ENCODE assay signal across 25 mouse cellular contexts in the genomic region with DNA sequence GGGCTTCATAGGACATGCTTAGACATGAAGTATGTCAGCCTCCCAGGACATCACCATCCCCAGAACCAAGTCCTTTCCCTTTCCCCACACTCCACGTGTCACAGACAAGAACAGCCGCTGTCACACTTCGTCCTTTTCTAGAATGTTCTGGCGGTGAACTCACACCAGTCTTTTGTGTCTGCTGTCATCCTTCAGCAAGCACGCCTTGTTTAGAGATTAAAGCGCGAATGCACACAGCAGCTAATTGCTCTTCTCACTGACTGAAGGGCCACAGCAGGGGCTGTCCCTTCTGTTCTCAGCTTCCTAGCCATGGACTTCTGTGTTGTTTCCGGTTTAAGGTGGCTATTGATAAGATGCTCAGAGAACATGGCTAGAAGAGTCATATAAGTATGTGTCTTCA. TPM values are rescaled to one million over a fixed set of nuclear protein-coding genes. Genes with fewer than 3 reads are reported as not detected.
A peak's percentile ranks its signal among the peaks of the same experiment; 100 is the strongest.
DNase-seq lines count a peak whose midpoint lies in the region; ATAC-seq and TF ChIP-seq lines count a peak whose summit lies in the region.
"Had no signal": no experiment of that assay in that cellular context is flagged by ENCODE, and none has a peak within 500 bp of the region (broad histone marks: within the 10 kb centered on the region; RNA-seq: fewer than 3 reads in every experiment).

No protein-coding gene starts in this region.

- H3K27ac ChIP-seq in hindbrain, embryonic 12.5 days: peak overlapping the region; percentile 41; the same call in 1 of the 2 replicates
- H3K27ac ChIP-seq in hindbrain, embryonic 10.5 days: no peak overlapping the region
- no peak overlapping the region for H3K27ac ChIP-seq in neural tube, embryonic 12.5 days
- H3K27ac ChIP-seq in hindbrain, postnatal 0 days: no peak overlapping the region
- H3K27ac ChIP-seq: embryonic facial prominence, embryonic 13.5 days; layer of hippocampus, adult 2 months; liver, embryonic 14.5 days had no signal

- H3K9ac ChIP-seq in hindbrain, embryonic 12.5 days: no peak overlapping the region
- no peak overlapping the region for H3K9ac ChIP-seq in neural tube, embryonic 12.5 days
- no peak overlapping the region for H3K9ac ChIP-seq in hindbrain, postnatal 0 days (replicated peaks; ENCODE audit: low read length)
- H3K9ac ChIP-seq: embryonic facial prominence, embryonic 13.5 days; liver, embryonic 14.5 days had no signal

- TF ChIP-seq CTCF in hindbrain, postnatal 0 days (IDR thresholded peaks at IDR 0.05; ENCODE audit: low read depth): no peak

- no peak for ATAC-seq in hindbrain, embryonic 12.5 days (ENCODE audit: low FRiP score)
- 0 out of 2 replicates have a peak, but pooled peaks have one; percentile 9 for ATAC-seq in neural tube, embryonic 12.5 days (ENCODE audit: low FRiP score, low read depth)
- 0 out of 2 replicates have a peak, but pooled peaks have one; percentile 12 for ATAC-seq in hindbrain, postnatal 0 days
- ATAC-seq: inflammation-experienced regulatory T-cells, adult 6 months had no signal

- no peaks in the 10 kb centered on the region for H3K36me3 ChIP-seq in hindbrain, embryonic 12.5 days
- no peaks in the 10 kb centered on the region for H3K36me3 ChIP-seq in hindbrain, embryonic 10.5 days
- H3K36me3 ChIP-seq in neural tube, embryonic 12.5 days: no peaks in the 10 kb centered on the region
- H3K36me3 ChIP-seq in hindbrain, postnatal 0 days (ENCODE audit: insufficient read depth, low read length): no peaks in the 10 kb centered on the region
- H3K36me3 ChIP-seq: embryonic facial prominence, embryonic 13.5 days had no signal

- H3K9me3 ChIP-seq in hindbrain, embryonic 12.5 days (replicated peaks): no peaks in the 10 kb centered on the region
- H3K9me3 ChIP-seq in hindbrain, embryonic 10.5 days: no peaks in the 10 kb centered on the region
- H3K9me3 ChIP-seq in neural tube, embryonic 12.5 days: no peaks in the 10 kb centered on the region
- H3K9me3 ChIP-seq in hindbrain, postnatal 0 days (ENCODE audit: low read length): no peaks in the 10 kb centered on the region
- H3K9me3 ChIP-seq: embryonic facial prominence, embryonic 13.5 days had no signal

- no peak overlapping the region for H3K4me2 ChIP-seq in hindbrain, embryonic 12.5 days (replicated peaks)
- H3K4me2 ChIP-seq in neural tube, embryonic 12.5 days (replicated peaks): no peak overlapping the region
- no peak overlapping the region for H3K4me2 ChIP-seq in hindbrain, postnatal 0 days (ENCODE audit: low read depth, low read length)

- 38% methylated on average over 8 of the region's 8 CpGs for WGBS in hindbrain, embryonic 12.5 days
- 49% methylated on average over 8 of the region's 8 CpGs for WGBS in hindbrain, embryonic 10.5 days
- 42% methylated on average over 8 of the region's 8 CpGs for WGBS in neural tube, embryonic 12.5 days
- WGBS in hindbrain, postnatal 0 days: 25% methylated on average over 8 of the region's 8 CpGs

- peaks cover 36% of the 10 kb centered on the region for H3K4me1 ChIP-seq in hindbrain, embryonic 12.5 days
- H3K4me1 ChIP-seq in hindbrain, embryonic 10.5 days (replicated peaks): peaks cover 34% of the 10 kb centered on the region
- peaks cover 28% of the 10 kb centered on the region for H3K4me1 ChIP-seq in neural tube, embryonic 12.5 days
- no peaks in the 10 kb centered on the region for H3K4me1 ChIP-seq in hindbrain, postnatal 0 days (ENCODE audit: insufficient read depth, low read length)

- H3K27me3 ChIP-seq in hindbrain, embryonic 12.5 days: no peaks in the 10 kb centered on the region
- no peaks in the 10 kb centered on the region for H3K27me3 ChIP-seq in hindbrain, embryonic 10.5 days (ENCODE audit: insufficient read depth, poor library complexity, severe bottlenecking)
- H3K27me3 ChIP-seq in neural tube, embryonic 12.5 days (replicated peaks): no peaks in the 10 kb centered on the region
- no peaks in the 10 kb centered on the region for H3K27me3 ChIP-seq in hindbrain, postnatal 0 days (ENCODE audit: insufficient read depth, low read length)
- H3K27me3 ChIP-seq: embryonic facial prominence, embryonic 13.5 days had no signal

- no peak overlapping the region for H3K4me3 ChIP-seq in hindbrain, embryonic 12.5 days
- H3K4me3 ChIP-seq in hindbrain, embryonic 10.5 days: no peak overlapping the region
- H3K4me3 ChIP-seq in neural tube, embryonic 12.5 days: no peak overlapping the region
- no peak overlapping the region for H3K4me3 ChIP-seq in hindbrain, postnatal 0 days (ENCODE audit: low read length)
- H3K4me3 ChIP-seq: embryonic facial prominence, embryonic 13.5 days; layer of hippocampus, adult 2 months had no signal

- no peak for DNase-seq in hindbrain, embryonic 10.5 days (ENCODE audit: low spot score)
- no peak for DNase-seq in neural tube, embryonic 10.5 days (ENCODE audit: extremely low spot score, low spot score)
- peak; percentile 28 for DNase-seq in hindbrain, postnatal 0 days (ENCODE audit: low spot score)
- no peak for DNase-seq in right cerebral cortex, postnatal 14 days
- DNase-seq in adrenal gland, postnatal 4 days (ENCODE audit: low spot score in 2 of 2): no peak
- DNase-seq: adrenal gland, adult 2 months; cerebellum, postnatal 10 days; gastrocnemius, postnatal 36 days; heart, postnatal 14 days; kidney, adult 2 months; kidney, postnatal 10 days; layer of hippocampus, postnatal 36 days; thymus, postnatal 14 days had no signal

RNA-seq across cellular contexts. Expression of a gene that starts 57.5 kb away (rescaled TPM):
- not detected in 2 replicates for polyA plus RNA-seq in hindbrain, embryonic 12.5 days (2016; fragmentation: Nextera tagmentation; extraction: Ambion mirVana)
- polyA plus RNA-seq in hindbrain, embryonic 10.5 days (2016; fragmentation: Nextera tagmentation; extraction: Ambion mirVana): not detected in 2 replicates
- not detected in 2 replicates for polyA plus RNA-seq in neural tube, embryonic 12.5 days (2016; fragmentation: Nextera tagmentation; extraction: Ambion mirVana)
- total RNA-seq in hindbrain, postnatal 0 days (2014; rRNA removed): not detected in 2 replicates
- polyA plus RNA-seq in hindbrain, postnatal 0 days (2015; fragmentation: Nextera tagmentation; extraction: Ambion mirVana): 0.21 and 0.26 TPM in 2 replicates
- total RNA-seq in adrenal gland, postnatal 4 days (2021): not detected
- total RNA-seq: adrenal gland, adult 2 months; gastrocnemius, postnatal 36 days; heart, postnatal 14 days; layer of hippocampus, adult 2 months; layer of hippocampus, postnatal 36 days; left cerebral cortex, postnatal 14 days; megakaryocyte progenitor cell, adult 5-6 weeks; monocyte, adult 5-6 weeks had no signal
- polyA plus RNA-seq: adrenal gland, adult 2 months; C2C12; embryonic facial prominence, embryonic 13.5 days; inflammation-experienced regulatory T-cells, adult 6 months; kidney, adult 2 months; limb, embryonic 14.5 days; liver, embryonic 14.5 days; lung, embryonic 16.5 days had no signal
